Mouse (Mus musculus) kidney, postnatal 10 days (tissue): ENCODE measurements at regions not wholly inside any gene's neighbourhood (a gene's known extent, or its start where the extent isn't known, plus 50 kb on each side); places are given as distances from the start of the nearest gene placed in this dataset.

Source experiments
- DNase-seq: peaks from one replicate; pipeline ENCODE4 v3.0.0; 2021; ENCODE audit warnings: mixed read lengths

DNA sequence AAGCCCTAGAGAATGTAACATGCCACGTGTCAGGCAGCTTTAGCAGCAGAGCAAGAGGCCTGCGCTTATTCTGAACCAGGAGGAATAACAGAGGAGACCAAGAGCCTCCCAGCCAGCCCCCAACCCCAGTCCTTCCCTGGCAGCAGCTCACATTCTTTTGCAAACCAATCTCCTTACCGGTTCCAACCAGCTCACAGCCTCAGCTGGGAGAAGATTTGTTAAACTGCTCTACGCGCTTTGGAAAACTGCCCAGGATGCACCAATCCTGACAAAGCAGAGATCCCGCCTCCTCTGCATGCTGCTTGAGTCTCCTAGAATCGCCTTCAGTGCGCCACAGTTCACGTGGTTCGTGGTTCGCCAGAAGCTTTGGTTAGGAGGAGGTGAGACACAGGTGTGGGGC, 51.8 kb downstream of the Gm9376 start:
- DNase-seq: no peak

DNA sequence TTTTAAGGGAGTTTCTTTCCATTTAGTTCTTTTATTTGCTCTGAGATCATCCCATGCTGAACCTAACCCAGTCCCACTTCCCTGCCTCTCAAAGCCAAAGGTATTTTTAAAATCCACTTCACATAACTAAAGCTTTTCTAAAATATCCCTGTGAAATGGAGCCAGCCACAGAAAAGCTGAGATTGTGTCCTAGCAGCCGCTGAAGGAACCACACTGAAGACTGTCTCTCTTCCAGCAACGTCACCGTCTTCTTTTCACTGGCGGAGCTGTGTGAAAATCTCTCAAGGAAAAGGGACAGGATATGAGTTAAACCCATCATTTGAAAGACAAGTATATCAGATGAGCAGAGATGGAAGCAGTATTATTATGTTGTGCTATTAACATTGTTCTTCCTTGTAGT, 53.3 kb downstream of the Gm9376 start:
- DNase-seq: no peak

DNA sequence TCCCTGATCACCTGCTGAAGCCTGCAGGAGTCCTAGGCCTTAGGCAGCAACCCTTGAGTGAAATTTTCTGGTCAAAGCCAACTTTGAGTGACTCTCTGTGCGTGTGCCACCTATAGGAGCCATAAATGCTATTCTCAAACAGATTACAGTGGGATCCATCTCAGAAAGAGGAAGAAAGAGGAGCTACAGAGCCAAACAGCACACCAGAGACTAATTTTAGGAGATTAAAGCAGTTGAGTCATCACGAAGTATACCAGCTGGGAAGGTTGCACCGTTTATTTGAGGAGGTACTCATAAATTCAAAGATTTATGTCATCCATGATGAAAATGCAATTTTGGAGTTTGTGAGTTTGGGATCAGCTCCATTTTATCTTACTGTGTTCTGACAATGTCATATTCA, 54.3 kb downstream of the Gm9376 start:
- DNase-seq: no peak

DNA sequence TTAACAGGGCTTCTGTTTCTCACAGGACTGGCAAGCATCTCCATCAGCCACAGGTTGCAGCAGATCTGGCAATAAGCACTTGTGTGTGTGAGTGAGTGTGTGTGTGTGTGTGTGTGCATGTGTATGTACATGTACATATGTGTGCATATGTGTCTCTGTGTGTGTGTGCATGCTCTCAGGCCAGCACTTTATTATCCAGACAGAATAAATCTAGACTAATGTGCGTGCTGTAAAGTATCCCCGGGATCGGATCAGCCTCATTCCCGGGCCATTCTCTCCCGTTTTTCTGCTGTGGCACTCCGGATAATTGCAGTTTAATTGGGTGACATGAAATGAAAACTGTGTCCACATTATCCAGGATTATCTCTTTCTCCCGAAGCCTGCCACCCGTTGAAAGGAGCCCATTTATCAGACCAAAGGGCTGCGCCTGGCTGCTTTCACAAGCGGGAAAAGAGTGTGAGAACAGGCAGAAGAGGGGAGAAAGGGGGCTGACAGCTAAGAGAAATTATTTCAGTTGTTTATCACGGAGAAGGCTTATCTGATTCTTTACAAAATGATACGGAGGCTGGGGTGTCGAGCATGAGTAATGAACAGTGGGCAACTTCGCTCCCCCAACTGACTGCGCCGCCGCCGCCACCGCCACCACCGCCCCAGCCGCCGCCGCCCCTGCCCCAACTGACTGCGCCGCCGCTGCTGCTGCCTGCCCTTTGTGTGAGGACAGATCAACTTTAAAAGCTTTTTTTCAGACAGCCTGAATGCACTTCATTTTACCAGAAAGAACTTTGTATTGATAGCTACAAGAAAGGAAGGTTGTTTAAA, 55.5 kb downstream of the Gm9376 start:
- DNase-seq: no peak

DNA sequence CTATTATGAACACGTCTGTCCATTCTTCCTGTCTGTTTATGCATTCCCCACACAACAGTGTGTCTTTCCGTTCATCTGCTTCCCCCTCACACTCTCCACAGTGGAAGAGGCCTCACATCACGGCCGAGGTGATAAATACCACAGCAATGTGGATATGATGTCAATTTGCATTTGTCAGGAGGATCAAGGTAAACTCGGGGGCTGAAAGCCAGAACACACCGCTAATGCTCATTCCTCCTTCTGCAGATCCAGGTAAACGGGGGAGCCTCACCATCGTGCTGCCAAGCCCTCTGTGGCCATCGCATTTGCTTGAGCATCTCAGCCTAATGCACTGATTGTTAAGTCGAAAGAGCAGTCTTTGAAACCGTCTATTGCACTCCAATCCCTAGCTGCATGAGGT, 56.1 kb downstream of the Gm9376 start:
- no peak for DNase-seq

DNA sequence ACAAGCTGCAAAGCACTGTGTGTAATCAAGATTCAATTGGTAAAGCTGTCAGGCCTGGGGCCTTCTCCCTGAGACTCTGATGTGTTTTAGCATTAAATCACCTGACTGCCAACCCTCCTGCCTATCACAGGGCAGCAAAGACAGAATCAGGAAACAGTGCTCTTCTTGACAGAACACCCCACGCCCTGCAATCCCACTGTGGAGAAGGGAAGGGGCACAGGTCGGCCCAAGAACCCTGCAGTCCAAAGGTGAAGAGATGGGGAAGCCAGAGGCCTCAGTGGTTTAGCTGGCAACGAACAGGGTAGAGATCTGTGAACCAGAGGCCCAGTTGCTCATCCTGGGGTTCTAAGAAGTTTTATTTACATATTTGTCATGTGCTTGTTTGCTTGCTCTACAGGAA, 71.3 kb downstream of the Gm9376 start:
- no peak for DNase-seq

DNA sequence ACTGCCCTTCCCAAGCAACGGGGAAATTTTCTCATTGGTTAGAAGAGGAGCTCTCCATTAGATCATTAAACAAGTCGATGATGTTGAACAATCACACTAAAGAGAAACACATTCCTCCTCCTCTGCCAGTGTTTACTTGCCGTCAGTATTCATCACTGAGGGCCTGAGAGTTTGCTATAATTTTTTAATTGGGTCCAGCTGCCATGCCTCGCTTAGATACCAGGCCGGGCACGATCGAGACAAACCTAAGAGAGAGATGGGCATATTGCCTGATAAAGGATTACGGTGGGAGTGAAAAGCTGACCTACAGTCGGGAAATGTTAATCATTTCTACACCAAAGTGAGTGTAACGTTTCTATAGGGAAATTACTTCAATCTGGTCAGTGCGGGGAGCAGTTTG, 96.2 kb downstream of the Gm9376 start:
- no peak for DNase-seq

DNA sequence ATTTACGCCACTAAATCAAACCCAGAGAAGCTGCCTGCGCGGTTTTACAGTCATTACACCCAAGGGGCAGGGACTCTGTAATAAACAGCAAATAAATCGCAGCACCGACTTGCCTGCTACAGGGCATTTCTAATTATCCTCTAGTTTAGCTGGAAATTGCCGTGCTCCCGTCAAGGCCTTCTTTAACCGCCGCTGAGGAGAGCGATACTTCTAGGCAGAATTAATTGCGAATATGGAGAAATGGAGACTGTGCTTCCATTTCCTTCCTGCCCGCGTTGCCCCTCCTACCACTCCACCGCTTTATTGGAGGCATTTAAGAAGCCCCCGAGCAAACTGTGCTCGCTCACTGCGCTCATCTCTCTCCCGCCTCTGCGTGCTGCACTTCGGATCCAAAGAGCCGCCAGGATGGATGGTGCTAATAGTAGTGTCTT, 96.6 kb downstream of the Gm9376 start:
- no peak for DNase-seq

DNA sequence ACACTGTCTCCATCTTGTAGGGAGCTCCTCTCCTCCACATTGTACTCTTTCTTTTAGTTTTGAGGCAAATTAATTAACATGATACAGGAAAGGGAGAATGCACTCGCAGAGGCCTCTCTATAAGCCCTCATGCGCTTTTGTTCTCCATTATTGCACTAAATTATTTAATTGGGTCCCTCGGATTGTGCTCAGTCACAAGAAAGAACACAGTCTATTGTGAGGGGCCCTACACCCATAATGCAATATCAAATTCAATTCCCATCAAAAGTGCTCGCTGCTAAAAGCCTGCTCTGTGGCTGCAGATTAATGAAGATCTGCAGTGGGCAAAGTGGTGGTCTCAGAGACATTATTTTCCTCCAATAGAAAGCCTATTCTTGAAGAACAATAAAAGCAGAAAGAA, 99.8 kb downstream of the Gm9376 start:
- DNase-seq: no peak

DNA sequence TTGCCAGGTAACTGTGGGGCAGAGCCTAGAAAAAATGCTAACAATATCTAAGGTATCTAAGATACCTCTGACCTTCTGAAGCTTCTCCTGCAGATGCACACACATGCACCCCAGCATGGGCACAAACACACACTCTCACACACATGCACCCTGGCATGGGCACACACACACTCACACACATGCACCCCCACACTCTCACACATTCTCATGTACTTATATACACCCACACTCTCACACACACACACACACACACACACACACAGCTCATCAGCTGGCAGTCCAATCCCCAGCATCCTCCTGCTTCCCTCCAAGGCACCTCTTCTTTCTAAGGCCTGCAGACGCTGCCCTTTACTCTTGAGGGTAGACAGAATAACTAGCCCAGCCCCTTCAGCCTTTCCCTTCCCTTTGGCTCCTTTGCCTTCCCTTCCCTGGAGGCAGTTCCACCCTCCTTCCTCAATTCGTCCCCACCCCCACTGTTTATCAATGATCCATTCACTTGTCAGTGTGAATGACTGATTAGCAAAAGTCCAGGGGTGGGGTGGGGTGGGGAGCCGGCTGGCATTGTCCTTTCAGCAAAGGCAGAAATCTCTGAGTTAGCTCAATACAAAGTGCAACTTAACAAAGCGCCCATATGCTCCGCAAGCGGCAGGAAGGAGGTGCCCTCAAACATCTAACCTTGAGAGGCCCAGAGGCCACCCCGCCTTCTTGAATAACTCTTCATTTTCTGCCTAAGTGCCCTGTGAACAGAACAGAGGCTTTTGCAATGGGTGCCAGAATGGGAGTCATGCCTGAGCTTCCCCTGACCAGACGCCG, 102.1 kb downstream of the Gm9376 start:
- DNase-seq: no peak

DNA sequence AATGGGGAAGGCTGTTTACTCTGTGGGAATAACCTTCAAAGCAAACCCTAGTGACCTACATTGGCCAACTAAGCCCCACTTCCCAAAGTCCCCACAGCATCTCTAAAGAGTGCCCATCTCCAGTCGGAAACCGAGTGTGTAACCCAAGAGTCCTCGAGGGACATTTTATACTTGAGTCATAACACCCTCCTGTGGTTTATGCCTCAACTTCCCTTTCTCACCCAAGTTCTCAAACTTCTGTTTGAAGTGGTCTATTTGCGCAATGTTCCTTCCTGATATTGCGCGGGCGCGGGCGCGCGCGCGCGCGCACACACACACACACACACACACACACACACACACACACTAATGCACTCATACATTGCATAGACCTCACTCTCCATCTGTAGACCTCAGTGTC, 104.6 kb downstream of the Gm9376 start:
- no peak for DNase-seq

DNA sequence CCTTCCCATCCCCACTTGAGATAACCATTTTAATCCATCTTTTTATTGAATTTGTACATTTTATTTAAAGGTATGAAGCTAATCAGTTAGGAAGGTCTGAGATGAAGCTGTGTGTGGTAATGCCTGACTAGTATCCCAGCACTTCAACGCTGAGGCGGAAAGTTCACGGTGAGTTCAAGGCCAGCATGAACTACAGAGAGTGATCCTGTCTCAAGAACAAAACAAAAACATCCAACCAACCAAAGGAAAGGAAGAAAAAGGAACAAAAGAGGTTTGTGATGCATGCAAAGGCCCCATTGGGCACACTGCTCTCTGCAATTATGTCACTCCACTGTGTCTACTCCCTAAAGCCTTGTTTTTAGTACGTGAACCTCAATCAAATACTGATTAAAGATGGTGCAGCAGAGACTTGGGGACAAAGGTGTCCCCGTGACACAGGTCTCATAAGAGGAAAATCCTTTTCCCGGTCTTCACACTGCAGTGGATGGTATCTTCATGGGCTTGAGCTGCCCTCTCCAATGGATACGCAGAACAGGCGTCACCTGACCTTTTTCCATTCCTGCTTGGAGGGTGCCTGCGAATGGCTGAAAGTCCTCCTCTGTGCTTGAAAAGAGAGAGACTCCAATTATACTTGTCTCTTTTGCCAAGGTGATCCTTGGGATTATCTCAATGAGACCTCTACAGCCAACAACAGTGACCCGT, 108.2 kb downstream of the Gm9376 start:
- DNase-seq: no peak

DNA sequence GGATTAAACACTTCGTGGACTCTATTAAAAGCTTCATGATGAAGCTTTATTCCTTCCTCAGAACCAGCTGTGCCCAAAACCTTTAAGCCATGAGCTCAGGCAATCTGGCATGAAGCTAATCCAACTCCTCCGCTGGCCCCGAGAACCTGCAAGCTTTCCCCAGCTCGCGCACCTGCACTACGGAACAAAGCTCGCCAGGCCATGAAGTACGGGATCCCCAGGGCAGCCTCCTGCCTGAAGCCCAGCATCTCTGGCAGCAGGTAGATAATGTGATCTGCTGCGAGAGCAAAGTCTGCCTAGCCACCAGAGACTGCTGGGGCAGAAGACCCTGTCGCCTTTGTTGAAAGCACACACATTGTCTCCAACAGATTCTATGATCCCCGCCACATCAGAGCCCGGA, 108.9 kb downstream of the Gm9376 start:
- DNase-seq: no peak

DNA sequence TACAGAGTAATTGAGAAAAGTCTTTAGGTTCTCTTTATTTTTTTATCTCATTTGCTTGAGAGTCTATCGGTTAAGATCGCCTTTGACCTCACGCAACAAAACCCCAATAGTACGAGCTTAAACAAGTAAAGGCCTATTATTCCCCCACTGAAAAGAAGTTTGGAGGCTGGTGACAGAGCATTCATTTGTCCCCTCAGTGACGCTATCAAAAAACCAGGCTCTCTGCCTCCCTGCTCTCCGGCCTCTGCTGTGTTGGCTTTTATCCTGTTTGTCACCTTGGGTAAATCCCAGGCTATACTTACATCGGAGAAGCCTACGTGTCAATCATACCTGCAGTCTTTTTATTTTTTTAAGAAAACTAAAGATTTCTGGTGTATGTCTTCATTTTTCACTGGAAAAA, 112.9 kb downstream of the Gm9376 start:
- no peak for DNase-seq

DNA sequence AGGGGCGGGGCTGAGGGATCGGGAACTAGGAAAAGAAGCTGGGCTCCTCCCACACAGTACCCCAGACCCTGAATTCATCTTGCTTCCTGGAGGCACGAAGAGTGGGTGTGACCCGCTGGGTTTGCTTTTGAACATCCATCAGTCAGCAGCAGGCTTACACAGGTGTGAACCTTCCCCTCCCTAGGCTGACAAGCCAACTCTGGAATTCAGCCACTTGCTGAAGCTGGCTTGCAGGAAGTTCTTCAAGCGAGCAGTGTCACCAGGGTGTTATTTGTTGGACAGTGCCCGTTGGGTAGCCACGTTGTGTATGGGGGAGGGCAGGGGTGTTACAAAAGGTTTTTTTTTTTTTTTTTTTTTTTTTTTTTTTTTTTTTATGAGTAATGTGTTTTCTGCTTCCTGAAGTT, 118.8 kb downstream of the Gm9376 start:
- peak; percentile 17 for DNase-seq

DNA sequence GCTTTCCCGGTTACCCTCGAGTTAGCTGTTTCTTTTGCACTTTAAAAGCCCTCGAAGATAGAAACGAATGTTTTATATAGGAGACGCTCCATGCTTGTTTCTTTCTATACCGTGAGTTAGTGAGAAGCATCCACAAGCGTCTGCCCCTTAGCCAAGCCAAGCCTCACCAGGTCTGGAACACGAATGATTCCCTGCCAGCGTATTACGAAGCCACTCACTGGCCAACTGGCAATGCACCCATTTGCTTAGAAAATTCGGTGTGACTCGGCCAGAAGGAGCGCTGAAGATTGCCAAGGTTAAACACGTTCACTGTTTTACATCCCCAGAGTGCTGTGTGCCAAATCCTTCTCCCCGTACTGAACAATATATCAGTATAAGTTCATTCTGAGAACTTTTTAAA, 121.3 kb downstream of the Gm9376 start:
- DNase-seq: no peak

DNA sequence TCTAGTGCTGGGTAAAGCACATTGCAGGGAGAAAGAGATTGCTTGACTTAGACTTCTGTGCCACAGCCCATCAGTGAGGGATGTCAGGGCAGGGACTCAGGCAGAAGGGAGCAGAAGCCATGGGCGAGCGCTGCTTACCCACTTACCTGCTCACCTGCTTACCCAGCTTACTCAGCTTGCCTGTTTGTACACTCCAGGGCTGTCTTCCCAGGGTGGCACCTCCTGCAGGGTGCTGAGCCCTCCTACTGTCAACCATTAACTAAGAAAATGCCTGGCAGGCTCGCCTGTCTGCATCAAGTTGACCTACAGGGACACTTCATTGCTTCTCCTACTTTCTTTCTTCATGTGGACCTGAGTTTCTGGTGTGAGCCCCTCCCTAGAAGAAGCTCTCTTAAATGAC, 124.0 kb downstream of the Gm9376 start:
- peak; percentile 53 for DNase-seq

DNA sequence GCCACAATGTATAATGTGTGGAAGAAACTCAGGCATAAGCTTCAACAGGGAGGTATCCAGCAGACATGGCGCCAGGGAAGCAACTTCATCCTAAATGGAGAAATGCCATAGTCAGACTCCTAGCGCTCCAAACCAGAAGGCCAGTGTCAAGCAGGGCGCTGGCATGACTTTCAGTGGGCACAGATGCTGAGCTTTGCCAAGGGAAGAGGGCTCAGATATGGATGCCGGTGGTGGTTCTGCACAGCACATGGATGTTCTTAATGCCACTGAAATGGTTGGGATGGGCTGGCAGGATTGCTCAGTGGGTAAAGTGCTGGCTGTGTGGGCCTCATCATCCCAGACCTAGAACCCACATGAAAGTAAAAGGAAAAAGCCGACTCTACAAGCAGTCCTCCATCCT, 124.8 kb downstream of the Gm9376 start:
- no peak for DNase-seq

DNA sequence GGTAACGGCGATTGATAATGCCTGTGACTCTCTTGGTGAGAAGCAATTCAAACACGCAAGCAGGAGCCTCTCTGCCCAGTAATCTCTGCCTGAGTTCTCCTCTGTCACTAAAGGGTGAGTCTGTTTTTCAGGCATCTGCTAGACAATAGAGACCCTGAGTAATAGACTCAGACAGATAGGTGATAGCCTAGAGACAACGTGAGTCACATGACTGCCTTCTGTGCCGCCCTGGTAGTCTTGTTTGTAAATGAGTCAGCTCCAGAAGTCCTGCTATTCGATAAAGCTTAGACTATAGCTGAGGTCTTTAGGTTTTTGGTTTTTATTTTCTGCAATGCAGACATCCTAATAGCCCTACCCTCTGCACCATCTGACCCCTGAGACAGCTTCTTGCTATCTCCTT, 126.9 kb downstream of the Gm9376 start:
- no peak for DNase-seq

DNA sequence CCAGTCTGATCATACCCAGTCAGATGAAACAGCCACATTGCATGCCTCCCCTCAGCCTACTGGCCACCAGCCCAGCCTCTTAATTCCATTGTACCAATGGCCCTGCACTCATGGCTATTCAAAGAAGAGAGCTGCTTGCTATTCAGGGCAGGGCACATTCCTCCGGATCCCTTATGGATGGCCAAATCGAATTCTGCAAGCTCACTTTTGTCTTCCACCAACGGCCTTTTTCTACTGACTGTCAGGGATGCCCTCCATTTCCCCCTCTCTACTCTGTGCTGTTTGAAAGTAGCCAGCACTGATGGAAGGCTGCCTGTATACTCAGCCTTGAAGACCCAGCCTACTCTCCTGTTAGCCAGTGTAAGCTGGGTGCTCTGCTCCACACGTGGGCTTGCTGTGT, 147.5 kb downstream of the Gm9376 start:
- no peak for DNase-seq

DNA sequence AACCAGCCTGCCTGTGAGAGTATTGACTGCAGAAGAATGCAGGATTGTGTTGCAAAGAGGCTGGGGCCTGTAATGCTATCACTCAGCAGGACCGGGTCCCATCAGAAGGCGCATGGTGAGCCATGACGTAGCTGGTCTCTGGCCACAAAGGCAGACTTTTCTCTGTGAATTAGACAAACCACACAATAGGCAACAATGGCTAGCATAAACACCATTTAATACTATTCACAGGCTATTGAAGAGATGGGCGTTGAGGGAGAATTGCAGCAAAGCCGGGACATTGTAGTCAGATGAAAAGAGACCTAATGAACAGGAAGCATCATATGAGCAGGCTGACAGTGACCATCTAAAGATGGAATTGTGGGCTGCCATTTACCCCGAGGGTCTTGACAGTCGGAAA, 149.4 kb downstream of the Gm9376 start:
- no peak for DNase-seq

DNA sequence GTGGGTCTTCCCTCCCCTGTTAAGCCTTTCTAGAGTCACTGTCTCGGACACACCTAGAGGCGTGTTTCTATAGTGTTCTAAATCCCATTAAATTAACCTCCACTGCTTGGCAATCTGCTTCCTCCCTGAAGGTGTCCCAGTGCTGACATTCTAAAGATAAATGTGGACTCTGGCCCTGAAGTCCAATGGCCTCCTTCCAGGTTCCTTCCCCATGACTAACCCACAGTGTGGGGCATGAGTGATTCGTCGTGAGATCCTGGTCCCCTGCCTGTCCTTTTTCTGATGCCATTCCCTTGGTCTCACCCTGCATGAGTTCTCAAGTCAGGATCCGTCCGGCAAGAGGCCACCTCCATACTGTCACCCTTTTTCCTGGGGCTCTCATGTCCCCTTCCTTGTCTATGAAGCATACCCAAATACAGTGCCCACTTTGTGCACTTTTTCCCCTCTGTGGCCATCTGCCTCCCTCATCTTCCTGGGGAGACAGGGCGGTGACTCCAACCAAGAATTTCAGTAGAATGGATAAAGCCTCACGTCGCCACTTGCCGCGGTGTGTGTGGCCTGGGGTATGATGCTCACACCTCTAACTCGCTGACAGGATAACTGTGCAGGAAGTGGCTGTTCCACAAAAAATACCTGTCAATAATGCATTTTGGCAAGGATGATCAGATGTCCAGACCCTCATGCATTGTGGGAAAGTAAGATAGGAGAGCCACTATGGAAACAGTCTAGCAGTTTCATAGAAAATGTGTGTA, 152.9 kb downstream of the Gm9376 start:
- no peak for DNase-seq
